ENCODE assay signal across 11 mouse cellular contexts in genomic region chr4:97675741-97676578, GRCm38 (mm10).
A peak's percentile ranks its signal among the peaks of the same experiment; 100 is the strongest.
DNase-seq lines count a peak whose midpoint lies in the region; ATAC-seq and TF ChIP-seq lines count a peak whose summit lies in the region.
"Had no signal": no experiment of that assay in that cellular context is flagged by ENCODE, and none has a peak within 500 bp of the region (broad histone marks: within the 10 kb centered on the region; RNA-seq: fewer than 3 reads in every experiment).

No protein-coding gene starts in this region.

- H3K9ac ChIP-seq in forebrain, embryonic 11.5 days (ENCODE audit: low read length), result no peak overlapping the region
- H3K9ac ChIP-seq in hindbrain, postnatal 0 days (replicated peaks; ENCODE audit: low read length), result peak overlapping the region; percentile 36
- 0 out of 2 replicates have a peak overlapping the region, but pooled peaks have one; percentile 22 for H3K9ac ChIP-seq in neural tube, embryonic 15.5 days (replicated peaks)
- H3K9ac ChIP-seq: liver, embryonic 13.5 days had no signal

- H3K4me2 ChIP-seq in forebrain, embryonic 11.5 days (ENCODE audit: low read depth, low read length, severe bottlenecking), result peak overlapping the region; percentile 26; the same call in 1 of the 2 replicates
- H3K4me2 ChIP-seq in hindbrain, postnatal 0 days (ENCODE audit: low read depth, low read length), result peak overlapping the region; percentile 52
- H3K4me2 ChIP-seq in neural tube, embryonic 15.5 days, result peak overlapping the region; percentile 53
- H3K4me2 ChIP-seq: liver, embryonic 13.5 days had no signal

- WGBS in forebrain, embryonic 11.5 days, result 27% methylated on average over 16 of the region's 16 CpGs
- 19% methylated on average over 16 of the region's 16 CpGs for WGBS in hindbrain, postnatal 0 days
- 21% methylated on average over 16 of the region's 16 CpGs for WGBS in neural tube, embryonic 15.5 days

- DNase-seq in layer of hippocampus, adult 2 months (ENCODE audit: low spot score in 2 of 2), result no peak
- DNase-seq in layer of hippocampus, postnatal 10 days (ENCODE audit: low spot score in 2 of 2), result no peak
- DNase-seq in forebrain, embryonic 11.5 days (ENCODE audit: low spot score), result peak; percentile 58
- peak; percentile 68 for DNase-seq in hindbrain, postnatal 0 days (ENCODE audit: low spot score)
- no peak for DNase-seq in thymus, postnatal 36 days
- DNase-seq in ovary, postnatal 36 days (ENCODE audit: low spot score), result no peak
- no peak for DNase-seq in layer of hippocampus, postnatal 25 days (ENCODE audit: extremely low spot score in 1 of 2, low spot score in 1 of 2)
- DNase-seq: gastrocnemius, postnatal 36 days; liver, embryonic 13.5 days had no signal

- peak overlapping the region; percentile 48; the same call in 1 of the 2 replicates for H3K27ac ChIP-seq in layer of hippocampus, adult 2 months
- no peak overlapping the region for H3K27ac ChIP-seq in forebrain, embryonic 11.5 days (ENCODE audit: low read depth, low read length)
- peak overlapping the region; percentile 27 for H3K27ac ChIP-seq in hindbrain, postnatal 0 days
- H3K27ac ChIP-seq in neural tube, embryonic 15.5 days (replicated peaks), result peak overlapping the region; percentile 6; the same call in 1 of the 2 replicates
- H3K27ac ChIP-seq: liver, embryonic 13.5 days had no signal

- no peaks in the 10 kb centered on the region for H3K9me3 ChIP-seq in forebrain, embryonic 11.5 days (ENCODE audit: control insufficient read depth, low read length)
- H3K9me3 ChIP-seq in hindbrain, postnatal 0 days (ENCODE audit: low read length), result no peaks in the 10 kb centered on the region
- no peaks in the 10 kb centered on the region for H3K9me3 ChIP-seq in neural tube, embryonic 15.5 days (replicated peaks)
- H3K9me3 ChIP-seq: liver, embryonic 13.5 days had no signal

- H3K4me3 ChIP-seq in layer of hippocampus, adult 2 months, result peak overlapping the region; percentile 45
- H3K4me3 ChIP-seq in forebrain, embryonic 11.5 days (ENCODE audit: low read depth, low read length), result no peak overlapping the region
- peak overlapping the region; percentile 18; the same call in 1 of the 2 replicates for H3K4me3 ChIP-seq in hindbrain, postnatal 0 days (ENCODE audit: low read length)
- peak overlapping the region; percentile 22 for H3K4me3 ChIP-seq in neural tube, embryonic 15.5 days (replicated peaks)
- H3K4me3 ChIP-seq: liver, embryonic 13.5 days had no signal

- ATAC-seq in forebrain, embryonic 11.5 days (replicated peaks; ENCODE audit: low FRiP score), result peak; percentile 74
- ATAC-seq in hindbrain, postnatal 0 days, result peak; percentile 80
- peak; percentile 86 for ATAC-seq in neural tube, embryonic 15.5 days (ENCODE audit: low FRiP score)
- ATAC-seq: Patski had no signal

- TF ChIP-seq CTCF in layer of hippocampus, adult 2 months (conservative IDR thresholded peaks at IDR 0.05), result peak; percentile 81
- peak; percentile 67 for TF ChIP-seq CTCF in hindbrain, postnatal 0 days (IDR thresholded peaks at IDR 0.05; ENCODE audit: low read depth)

- H3K27me3 ChIP-seq in forebrain, embryonic 11.5 days (ENCODE audit: control insufficient read depth, insufficient read depth, low read length), result no peaks in the 10 kb centered on the region
- no peaks in the 10 kb centered on the region for H3K27me3 ChIP-seq in hindbrain, postnatal 0 days (ENCODE audit: insufficient read depth, low read length)
- no peaks in the 10 kb centered on the region for H3K27me3 ChIP-seq in neural tube, embryonic 15.5 days (replicated peaks)
- H3K27me3 ChIP-seq: liver, embryonic 13.5 days; Patski had no signal

- H3K4me1 ChIP-seq in forebrain, embryonic 11.5 days (replicated peaks; ENCODE audit: control insufficient read depth, insufficient read depth, low read length), result no peaks in the 10 kb centered on the region; the same call in 1 of the 2 replicates
- H3K4me1 ChIP-seq in hindbrain, postnatal 0 days (ENCODE audit: insufficient read depth, low read length), result peaks cover 20% of the 10 kb centered on the region
- peaks cover 14% of the 10 kb centered on the region for H3K4me1 ChIP-seq in neural tube, embryonic 15.5 days
- H3K4me1 ChIP-seq: liver, embryonic 13.5 days had no signal

- H3K36me3 ChIP-seq in forebrain, embryonic 11.5 days (ENCODE audit: control insufficient read depth, insufficient read depth, low read length), result no peaks in the 10 kb centered on the region
- no peaks in the 10 kb centered on the region for H3K36me3 ChIP-seq in hindbrain, postnatal 0 days (ENCODE audit: insufficient read depth, low read length)
- no peaks in the 10 kb centered on the region for H3K36me3 ChIP-seq in neural tube, embryonic 15.5 days
- H3K36me3 ChIP-seq: liver, embryonic 13.5 days had no signal

Comparison
In these comparisons a context has a peak if more than half of its experiments do, and no peak if none do; other contexts are left out.
1. DNase-seq: peak in forebrain, embryonic 11.5 days (single experiment) and hindbrain, postnatal 0 days (single experiment); none in layer of hippocampus, adult 2 months (0 of 2), layer of hippocampus, postnatal 10 days (0 of 2), thymus, postnatal 36 days (0 of 2), ovary, postnatal 36 days (single experiment) and layer of hippocampus, postnatal 25 days (0 of 2).
2. Peak in every context shown above with its lines, with median percentiles within 50 percentile points of each other: ATAC-seq and H3K4me2 ChIP-seq.